Mouse (Mus musculus) myocyte (in vitro differentiated cells): ENCODE measurements around the gene Cfap70.

Experiments used
- CEBPB ChIP-seq: IDR thresholded peaks from 2 replicates; pipeline ENCODE4 v1.6.1; 2011; ENCODE audit warnings: mild to moderate bottlenecking, moderate library complexity; ENCODE audit not compliant: poor library complexity, insufficient read depth, severe bottlenecking
- MYOD1 ChIP-seq, 3 experiments: IDR thresholded peaks; one replicate each; pipeline ENCODE4 v1.6.1; 2011; ENCODE audit warnings: control low read depth in 2 of 3, low read depth in 2 of 3, mild to moderate bottlenecking in 2 of 3, moderate library complexity in 1 of 3; ENCODE audit not compliant: insufficient read length in 2 of 3, control insufficient read depth in 1 of 3
- MYOG ChIP-seq, 3 experiments: IDR thresholded peaks; one replicate each; pipeline ENCODE4 v1.6.1; 2011; ENCODE audit warnings: control low read depth in 2 of 3, low read depth in 2 of 3, mild to moderate bottlenecking in 2 of 3; ENCODE audit not compliant: insufficient read length in 2 of 3, control insufficient read depth in 1 of 3, insufficient read depth in 1 of 3
- POLR2A ChIP-seq: IDR thresholded peaks from one replicate; pipeline ENCODE4 v1.6.1; 2011; ENCODE audit warnings: low read depth, mild to moderate bottlenecking, control low read depth, moderate library complexity; ENCODE audit not compliant: insufficient read length
- POLR2AphosphoS2 ChIP-seq: IDR thresholded peaks from one replicate; pipeline ENCODE4 v1.6.1; 2011; ENCODE audit warnings: low read depth, control low read depth; ENCODE audit not compliant: insufficient read length
- SRF ChIP-seq: IDR thresholded peaks from one replicate; pipeline ENCODE4 v1.6.1; 2011; ENCODE audit warnings: low read depth; ENCODE audit not compliant: control insufficient read depth, insufficient read length
- TCF12 ChIP-seq: IDR thresholded peaks from one replicate; pipeline ENCODE4 v1.6.1; 2011; ENCODE audit warnings: mild to moderate bottlenecking, control low read depth; ENCODE audit not compliant: poor library complexity, insufficient read depth, severe bottlenecking
- TCF3 ChIP-seq: IDR thresholded peaks from one replicate; pipeline ENCODE4 v1.6.1; 2011; ENCODE audit warnings: low read depth, control low read depth; ENCODE audit not compliant: insufficient read length
- USF1 ChIP-seq: IDR thresholded peaks from one replicate; pipeline ENCODE4 v1.6.1; 2011; ENCODE audit warnings: low read depth, mild to moderate bottlenecking, control low read depth, moderate library complexity

DNA sequence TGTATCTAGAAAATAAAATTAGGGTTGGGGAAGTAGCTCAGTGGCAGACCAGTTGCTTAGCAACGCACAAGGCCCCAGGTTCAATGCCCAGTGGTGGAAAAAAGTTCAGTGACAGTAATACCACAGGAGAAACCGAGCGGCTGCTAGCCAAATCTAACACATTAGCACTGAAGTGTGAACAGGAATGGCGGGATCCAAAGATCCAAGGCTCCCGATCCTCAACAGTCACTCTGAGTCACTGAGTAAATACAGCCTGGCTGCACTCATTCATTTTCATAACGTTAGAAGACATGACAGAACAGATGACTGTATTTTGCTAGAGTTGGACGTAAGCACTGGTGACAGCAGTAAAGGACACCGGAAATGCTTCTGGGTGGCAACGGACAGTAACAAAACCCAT lies 106.1 kb downstream of the Cfap70 start:
- TF ChIP-seq SRF (no peak), POLR2A (no peak), MYOG (IDR thresholded peaks at IDR 0.05; ENCODE audit: control insufficient read depth in 1 of 3, insufficient read depth in 1 of 3, insufficient read length in 2 of 3, low read depth in 2 of 3) (no peak), USF1 (no peak), TCF3 (no peak), TCF12 (no peak), POLR2AphosphoS2 (no peak), MYOD1 (IDR thresholded peaks at IDR 0.05; ENCODE audit: control insufficient read depth in 1 of 3, insufficient read length in 2 of 3, low read depth in 2 of 3) (no peak), CEBPB (no peak)
